Mouse (Mus musculus): ENCODE measurements around the gene Sectm1a.
"Not testable (repeated sequence)": the region's sequence is repeated elsewhere in the genome, so short reads cannot be mapped to it uniquely, and the experiment has no call there.

Gene Sectm1a

GRCm38 (mm10) chr11:121047826-121048399 is 33.1 kb downstream of the Sectm1a start:
- peak; percentile 29 for DNase-seq (ENCODE audit: low read depth, low spot score)

GRCm38 (mm10) chr11:121045286-121045685 is 35.7 kb downstream of the Sectm1a start:
- DNase-seq (ENCODE audit: low read depth, low spot score): no peak

- not testable (repeated sequence) for DNase-seq (ENCODE audit: low read depth, low spot score)
Measured at GRCm38 (mm10) chr11:121043025-121043424, 38.0 kb downstream of the Sectm1a start.

- DNase-seq (ENCODE audit: low read depth, low spot score): no peak
Measured at GRCm38 (mm10) chr11:121042480-121042879, 38.5 kb downstream of the Sectm1a start.

- no peak for DNase-seq (ENCODE audit: low read depth, low spot score)
Measured at GRCm38 (mm10) chr11:121041636-121042035, 39.4 kb downstream of the Sectm1a start.

- DNase-seq (ENCODE audit: low read depth, low spot score): peak; percentile 68
Measured at GRCm38 (mm10) chr11:121041212-121041611, 39.8 kb downstream of the Sectm1a start.

- DNase-seq (ENCODE audit: low read depth, low spot score): no peak
Measured at GRCm38 (mm10) chr11:121039302-121039701, 41.7 kb downstream of the Sectm1a start, which contains the start of gene Cd7. Gene Cd7, minus strand, starts transcription at chr11:121039418.

GRCm38 (mm10) chr11:121038366-121039240 is 42.4 kb downstream of the Sectm1a start:
- DNase-seq (ENCODE audit: low read depth, low spot score): no peak

- DNase-seq (ENCODE audit: low read depth, low spot score): no peak
Measured at GRCm38 (mm10) chr11:121033118-121033517, 47.9 kb downstream of the Sectm1a start.

GRCm38 (mm10) chr11:121027259-121027658 is 53.8 kb downstream of the Sectm1a start:
- no peak for DNase-seq (ENCODE audit: low read depth, low spot score)

- DNase-seq (ENCODE audit: low read depth, low spot score): no peak
Measured at GRCm38 (mm10) chr11:121024163-121024562, 56.9 kb downstream of the Sectm1a start.

- no peak for DNase-seq (ENCODE audit: low read depth, low spot score)
Measured at GRCm38 (mm10) chr11:121019501-121019900, 61.5 kb downstream of the Sectm1a start.

GRCm38 (mm10) chr11:121017703-121018102 is 63.3 kb downstream of the Sectm1a start:
- DNase-seq (ENCODE audit: low read depth, low spot score): peak; percentile 60

Measured in A20 (cell line).